Mouse (Mus musculus) liver, embryonic 14.5 days (tissue): ENCODE results near the gene Ghdc.

Source experiments
- CTCF ChIP-seq: IDR thresholded peaks from 2 replicates; pipeline ENCODE4 v1.5.1; 2016; ENCODE audit warnings: antibody characterized with exemption, low read depth, control low read depth
- EP300 ChIP-seq: IDR thresholded peaks from 2 replicates; pipeline ENCODE4 v1.6.1; 2016; ENCODE audit warnings: antibody characterized with exemption, low read depth

GRCm38 (mm10) chr11:100718866-100719265, 51.9 kb downstream of the Ghdc start:
- TF ChIP-seq CTCF: no peak
- no peak for TF ChIP-seq EP300
